Mouse (Mus musculus) forebrain, embryonic 15.5 days (tissue): Measurements from ENCODE around the gene Rcn2. TPM values are rescaled to one million over a fixed set of nuclear protein-coding genes. Genes with fewer than 3 reads are reported as not detected.

Source experiments
- ATAC-seq: fragments of 200-750 bp; cut with Nextera tagmentation; replicated peaks from 2 replicates; pipeline ENCODE4 v1.8.0; 2017; ENCODE audit warnings: mild to moderate bottlenecking, moderate TSS enrichment, moderate library complexity
- H3K27ac ChIP-seq: fragments of 300-500 bp; sonication (generic); replicated peaks from 2 replicates; pipeline ENCODE4 v1.5.1; 2015; ENCODE audit warnings: mild to moderate bottlenecking, inconsistent platforms
- H3K27me3 ChIP-seq: fragments of 300-500 bp; sonication (generic); 2 replicates; pipeline ENCODE4 v1.6.1; 2015; ENCODE audit warnings: inconsistent platforms
- H3K36me3 ChIP-seq: fragments of 300-500 bp; sonication (generic); 2 replicates; pipeline ENCODE4 v1.6.1; 2015; ENCODE audit warnings: mild to moderate bottlenecking, inconsistent platforms
- H3K4me1 ChIP-seq: fragments of 300-500 bp; sonication (generic); 2 replicates; pipeline ENCODE4 v1.6.1; 2015; ENCODE audit warnings: inconsistent platforms
- H3K4me2 ChIP-seq: fragments of 300-500 bp; sonication (generic); replicated peaks from 2 replicates; pipeline ENCODE4 v1.6.1; 2015; ENCODE audit warnings: mild to moderate bottlenecking, inconsistent platforms
- H3K4me3 ChIP-seq: fragments of 300-500 bp; sonication (generic); 2 replicates; pipeline ENCODE4 v1.5.1; 2015; ENCODE audit warnings: mild to moderate bottlenecking, inconsistent platforms
- H3K9ac ChIP-seq: fragments of 300-500 bp; sonication (generic); replicated peaks from 2 replicates; pipeline ENCODE4 v1.6.1; 2015; ENCODE audit warnings: mild to moderate bottlenecking, inconsistent platforms
- H3K9me3 ChIP-seq: fragments of 300-500 bp; sonication (generic); 2 replicates; pipeline ENCODE4 v1.6.1; 2016; ENCODE audit warnings: inconsistent platforms
- WGBS: fragments of 180-500 bp; shearing (Covaris S2); methylation state at CpG from one replicate; pipeline ENCODE4 v1.1.7; 2015; ENCODE audit warnings: mixed read lengths; 5-methylcytosine and 5-hydroxymethylcytosine counted together
- polyA plus RNA-seq: library from polyadenylated mRNA; unstranded; fragments of >200 nt; fragmentation: Nextera tagmentation; extraction: Ambion mirVana; gene quantifications from 2 replicates; pipeline ENCODE4 v1.2.1, GENCODE M21; 2015

Gene Rcn2
- polyA plus RNA-seq, 1 experiment from 2014 or later, result 297 TPM

DNA sequence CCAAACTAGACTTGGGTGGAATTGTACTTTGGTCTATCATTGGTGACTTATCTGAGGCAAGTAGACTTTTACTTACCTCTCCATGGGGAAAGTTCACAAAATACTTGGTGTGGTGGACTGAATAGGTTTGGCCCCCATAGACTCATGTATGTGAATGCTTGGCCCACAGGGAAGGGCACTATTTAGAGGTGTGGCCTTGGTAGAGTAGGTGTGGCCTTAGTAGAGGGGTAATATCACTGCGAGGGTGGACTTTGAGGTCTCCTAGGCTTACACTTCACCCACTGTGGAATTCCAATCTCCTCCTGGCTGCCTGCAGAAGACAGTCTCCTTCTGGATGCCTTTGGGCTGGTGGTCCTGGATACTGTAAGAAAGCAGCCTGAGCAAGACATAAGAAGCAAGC is 27.0 kb downstream of the Rcn2 start:
- no peak for ATAC-seq
- peaks cover 24% of the 10 kb centered on the region for H3K36me3 ChIP-seq
- H3K4me2 ChIP-seq, result no peak overlapping the region
- WGBS, result 86% methylated on average over 1 of the region's 1 CpGs
- no peaks in the 10 kb centered on the region for H3K4me1 ChIP-seq
- no peaks in the 10 kb centered on the region for H3K9me3 ChIP-seq
- H3K9ac ChIP-seq, result no peak overlapping the region
- no peak overlapping the region for H3K4me3 ChIP-seq
- H3K27me3 ChIP-seq, result no peaks in the 10 kb centered on the region
- no peak overlapping the region for H3K27ac ChIP-seq

DNA sequence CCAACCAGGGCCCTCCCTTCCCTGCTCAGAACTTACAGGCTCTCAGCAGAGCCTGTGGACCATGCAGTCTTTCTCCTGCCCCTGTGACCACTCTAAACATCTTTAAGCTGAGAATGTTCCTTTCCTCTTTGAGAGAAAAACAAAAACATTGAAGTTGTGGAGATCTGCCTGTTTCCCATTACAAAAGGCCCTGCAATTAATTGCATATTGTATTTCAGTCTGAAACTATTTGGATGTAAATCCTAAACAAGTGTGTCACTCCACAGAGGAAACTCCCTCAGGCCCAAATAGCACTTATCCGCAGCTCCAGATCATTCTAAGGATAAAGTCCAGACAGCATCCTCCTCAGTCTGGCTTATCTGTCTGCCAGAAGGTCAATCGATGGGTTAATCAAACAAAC is 31.2 kb downstream of the Rcn2 start:
- Histone ChIP-seq H3K27me3 (no peaks in the 10 kb centered on the region), H3K27ac (no peak overlapping the region), H3K4me3 (no peak overlapping the region), H3K9me3 (no peaks in the 10 kb centered on the region), H3K36me3 (peaks cover 11% of the 10 kb centered on the region), H3K4me2 (no peak overlapping the region), H3K4me1 (no peaks in the 10 kb centered on the region), H3K9ac (no peak overlapping the region)
- ATAC-seq, result no peak
- WGBS, result 86% methylated on average over 2 of the region's 2 CpGs

DNA sequence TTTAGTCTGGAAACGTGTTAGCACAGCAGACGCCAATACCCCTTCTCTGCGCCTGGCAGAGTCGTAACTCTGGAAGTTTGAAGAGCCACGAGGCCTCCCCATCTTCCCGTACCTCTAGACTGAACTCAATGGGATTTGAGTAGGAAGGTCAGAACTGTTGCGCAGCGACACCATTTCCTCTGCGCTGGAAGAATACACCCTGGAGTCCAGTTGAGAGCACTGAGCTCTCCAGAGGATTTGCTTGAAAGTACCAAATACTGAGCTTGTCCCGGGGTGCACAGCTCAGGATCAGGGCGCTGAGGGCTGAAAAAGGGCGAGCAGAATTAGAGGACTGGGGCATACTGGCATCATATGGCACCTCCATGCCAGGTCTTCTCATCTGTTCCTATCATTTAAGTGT is 33.2 kb downstream of the Rcn2 start:
- H3K9ac ChIP-seq, result no peak overlapping the region
- no peak overlapping the region for H3K27ac ChIP-seq
- no peak for ATAC-seq
- no peak overlapping the region for H3K4me2 ChIP-seq
- WGBS, result 76% methylated on average over 12 of the region's 12 CpGs
- H3K36me3 ChIP-seq, result 0 out of 2 replicates have a peak, but pooled peaks cover 3% of the 10 kb centered on the region
- H3K4me1 ChIP-seq, result no peaks in the 10 kb centered on the region
- H3K4me3 ChIP-seq, result no peak overlapping the region
- H3K9me3 ChIP-seq, result no peaks in the 10 kb centered on the region
- H3K27me3 ChIP-seq, result no peaks in the 10 kb centered on the region

DNA sequence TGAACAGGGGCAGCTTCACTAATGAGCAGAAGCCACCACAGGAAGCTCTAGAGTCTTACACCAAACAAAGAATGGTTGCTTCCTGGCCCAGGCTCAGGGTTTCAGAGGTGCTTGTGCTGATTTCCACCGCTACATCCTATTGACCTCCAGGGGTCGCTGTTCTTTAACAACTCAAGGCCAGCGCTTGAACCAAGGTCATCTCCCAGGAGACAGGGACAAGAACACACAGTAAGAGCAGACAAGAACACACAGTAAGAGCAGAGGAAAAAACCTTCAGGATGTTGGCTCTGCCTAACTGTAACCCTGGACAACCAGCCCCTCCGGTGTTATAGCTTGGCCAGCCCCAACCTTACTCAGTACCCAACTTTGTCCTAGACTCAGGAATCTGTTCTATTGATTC is 33.6 kb downstream of the Rcn2 start:
- ATAC-seq, result peak; percentile 57; the same call in 1 of the 2 replicates
- no peak overlapping the region for H3K9ac ChIP-seq
- no peak overlapping the region; the same call in 1 of the 2 replicates for H3K27ac ChIP-seq
- H3K4me3 ChIP-seq, result no peak overlapping the region
- no peaks in the 10 kb centered on the region for H3K9me3 ChIP-seq
- no peak overlapping the region for H3K4me2 ChIP-seq
- no peaks in the 10 kb centered on the region for H3K4me1 ChIP-seq
- 11% methylated on average over 4 of the region's 4 CpGs for WGBS
- H3K27me3 ChIP-seq, result no peaks in the 10 kb centered on the region
- 0 out of 2 replicates have a peak, but pooled peaks cover 3% of the 10 kb centered on the region for H3K36me3 ChIP-seq

DNA sequence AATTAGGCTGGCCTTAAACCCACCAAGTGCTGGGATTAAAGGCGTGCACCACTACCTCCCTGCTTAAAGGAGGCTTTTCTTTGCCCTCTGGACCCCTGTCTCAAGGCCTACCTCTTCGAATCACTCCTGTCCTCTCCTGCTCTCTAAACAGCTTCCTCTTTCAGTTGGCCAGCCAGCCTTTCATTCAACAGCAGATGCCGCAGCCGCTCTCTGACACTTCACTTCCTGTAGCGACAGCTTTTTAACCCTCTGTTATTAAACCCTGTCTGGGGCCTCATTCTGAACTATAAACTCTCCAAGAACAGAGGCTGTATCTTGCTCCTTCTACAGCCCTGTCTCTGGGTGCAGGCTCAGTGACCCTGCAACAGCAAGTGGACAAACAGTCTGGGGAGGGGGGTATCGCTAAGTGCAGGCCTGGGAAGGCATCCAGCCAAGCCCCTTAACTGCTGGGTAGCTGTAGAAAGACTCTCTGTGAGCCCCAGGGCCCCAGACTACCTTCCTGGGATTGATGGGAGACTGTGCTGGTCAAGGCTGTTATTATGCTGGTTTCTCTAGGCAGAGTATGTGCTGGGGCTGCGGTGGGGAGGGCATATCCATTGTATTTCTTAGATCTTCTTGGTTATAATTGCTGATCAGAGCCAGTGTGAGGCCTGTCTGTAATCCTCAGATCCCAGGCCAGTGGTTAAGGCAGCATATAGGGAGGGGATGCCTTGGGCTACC is 34.4 kb downstream of the Rcn2 start:
- ATAC-seq, result no peak
- H3K9ac ChIP-seq, result no peak overlapping the region
- no peaks in the 10 kb centered on the region for H3K4me1 ChIP-seq
- H3K27ac ChIP-seq, result peak overlapping the region; percentile 9; the same call in 1 of the 2 replicates
- H3K4me2 ChIP-seq, result no peak overlapping the region
- H3K9me3 ChIP-seq, result no peaks in the 10 kb centered on the region
- H3K27me3 ChIP-seq, result no peaks in the 10 kb centered on the region
- H3K4me3 ChIP-seq, result no peak overlapping the region
- WGBS, result 66% methylated on average over 7 of the region's 7 CpGs
- 0 out of 2 replicates have a peak, but pooled peaks cover under 1% of the 10 kb centered on the region for H3K36me3 ChIP-seq

DNA sequence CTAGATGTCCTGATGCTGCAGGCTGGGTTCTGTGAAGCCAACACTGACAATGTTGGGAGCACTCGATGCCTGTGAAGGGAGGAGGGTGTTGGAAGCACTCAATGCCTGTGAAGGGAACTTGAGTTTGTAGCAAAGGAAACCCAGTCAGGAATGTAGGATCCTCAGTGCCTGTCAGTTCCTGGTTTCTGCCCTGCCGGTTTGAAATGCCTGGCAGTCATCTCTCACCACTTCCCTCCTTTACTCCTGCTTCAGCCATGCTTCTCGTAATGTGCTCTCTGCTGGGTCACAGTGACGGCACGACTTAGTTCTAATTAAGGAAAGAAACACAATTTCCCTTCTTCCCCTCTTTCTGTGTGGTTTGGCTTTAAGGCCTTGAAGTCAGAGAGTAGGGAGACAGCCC is 37.9 kb downstream of the Rcn2 start:
- H3K27me3 ChIP-seq, result no peaks in the 10 kb centered on the region
- no peak overlapping the region for H3K4me3 ChIP-seq
- no peaks in the 10 kb centered on the region for H3K4me1 ChIP-seq
- H3K9ac ChIP-seq, result no peak overlapping the region
- WGBS, result 84% methylated on average over 5 of the region's 5 CpGs
- H3K9me3 ChIP-seq, result no peaks in the 10 kb centered on the region
- ATAC-seq, result no peak
- no peak overlapping the region for H3K4me2 ChIP-seq
- no peaks in the 10 kb centered on the region for H3K36me3 ChIP-seq
- no peak overlapping the region for H3K27ac ChIP-seq

DNA sequence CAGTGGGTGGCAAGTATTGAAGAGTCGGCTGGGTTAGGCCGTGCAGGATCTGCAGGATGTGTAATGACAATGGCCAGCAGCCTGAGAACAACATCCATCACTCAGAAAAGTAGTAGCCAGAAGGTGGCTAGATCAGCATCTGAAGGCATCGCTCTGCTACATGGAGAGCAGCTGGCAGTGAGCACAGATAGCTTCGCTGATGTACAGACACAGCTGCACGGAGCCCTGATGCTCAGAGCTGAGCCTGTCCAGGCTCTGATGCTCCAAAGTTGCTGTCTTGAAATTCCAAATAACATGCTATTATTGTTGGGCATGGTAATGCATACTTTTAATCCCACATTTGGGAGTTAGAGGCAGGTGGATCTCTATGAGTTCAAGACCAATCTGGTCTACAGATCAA is 44.9 kb downstream of the Rcn2 start:
- H3K9me3 ChIP-seq, result no peaks in the 10 kb centered on the region
- no peak overlapping the region for H3K27ac ChIP-seq
- no peak overlapping the region for H3K4me3 ChIP-seq
- H3K4me1 ChIP-seq, result peaks cover 11% of the 10 kb centered on the region
- H3K27me3 ChIP-seq, result no peaks in the 10 kb centered on the region
- H3K4me2 ChIP-seq, result no peak overlapping the region
- ATAC-seq, result no peak
- no peaks in the 10 kb centered on the region for H3K36me3 ChIP-seq
- WGBS, result 90% methylated on average over 5 of the region's 5 CpGs
- no peak overlapping the region for H3K9ac ChIP-seq

DNA sequence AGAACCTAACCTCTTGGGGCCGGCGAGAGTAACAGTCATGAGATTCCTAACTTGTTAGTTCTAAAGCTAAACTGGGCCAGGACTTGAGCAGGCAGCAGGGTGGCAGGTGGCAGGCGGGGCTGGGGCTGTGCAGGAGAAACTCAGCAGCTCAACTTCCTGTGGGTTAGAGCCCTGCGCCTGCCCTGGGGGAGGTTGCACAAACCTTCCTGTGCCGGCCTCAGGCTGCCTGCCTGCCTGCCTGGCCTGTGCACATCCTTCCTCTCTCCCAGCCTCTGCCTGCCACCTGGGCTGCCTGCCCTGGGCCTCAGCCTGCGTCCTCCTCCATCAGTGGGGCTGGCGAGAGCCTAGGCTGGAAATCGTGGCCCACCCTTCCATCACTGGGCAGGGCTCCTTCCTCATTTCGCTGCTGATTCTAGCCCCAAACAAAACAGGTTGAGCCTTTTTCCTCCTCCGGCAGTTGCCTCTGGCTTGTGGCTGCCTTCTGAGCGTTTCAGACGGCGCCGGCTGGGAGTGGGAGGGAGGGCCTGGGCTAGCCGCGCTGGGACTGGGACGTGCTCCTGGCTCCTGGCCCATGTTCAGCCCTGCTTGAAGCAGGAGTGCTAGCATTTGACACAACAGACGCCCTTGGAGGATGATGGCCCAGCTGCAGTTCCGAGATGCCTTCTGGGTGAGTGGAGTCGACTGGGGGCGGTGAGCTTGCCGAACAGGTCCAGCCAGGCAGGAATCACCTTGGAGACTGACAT is 48.3 kb downstream of the Rcn2 start, which contains the start of gene Pstpip1:
Pstpip1 (plus strand) TSS at position 185 of the 743 bp plus-strand sequence.
- Histone ChIP-seq H3K9ac (peak within 1 kb of the TSS; percentile 33; the same call in 1 of the 2 replicates), H3K4me3 (no peak within 1 kb of the TSS)

DNA sequence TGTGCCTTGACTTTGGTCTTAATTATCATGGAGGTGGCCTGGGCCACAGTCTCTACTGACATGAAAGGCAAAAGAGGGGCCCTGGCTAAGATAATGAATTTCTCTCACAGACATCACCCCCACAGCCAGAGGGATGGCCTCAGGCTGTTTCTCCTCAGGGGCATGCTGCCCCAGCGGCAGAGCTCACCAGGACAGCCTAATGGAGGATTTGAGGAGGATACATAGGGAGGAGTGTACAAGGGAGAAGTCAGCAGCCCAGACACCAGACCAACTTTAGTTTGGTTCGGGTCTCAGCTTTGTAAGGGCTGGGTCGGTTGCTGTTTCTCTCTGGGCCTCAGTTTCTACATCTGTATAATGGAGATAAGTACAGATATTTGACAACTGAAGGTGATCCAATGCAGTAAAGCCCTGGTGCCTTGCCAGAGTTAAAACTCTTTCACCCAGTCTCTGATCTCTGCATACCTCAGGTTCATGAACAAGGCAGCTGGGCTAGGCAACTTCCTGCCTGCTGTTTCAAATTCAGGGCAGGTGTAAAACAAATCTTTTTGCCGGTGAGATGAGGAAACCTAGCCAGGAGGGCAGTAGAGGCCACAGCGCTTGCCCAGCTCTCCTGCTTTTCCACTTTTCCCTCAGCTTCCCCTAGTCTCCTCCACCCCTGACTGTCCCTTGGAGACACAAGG is 49.0 kb downstream of the Rcn2 start:
- H3K36me3 ChIP-seq, result no peaks in the 10 kb centered on the region
- H3K4me3 ChIP-seq, result no peak overlapping the region
- 82% methylated on average over 5 of the region's 5 CpGs for WGBS
- no peaks in the 10 kb centered on the region for H3K27me3 ChIP-seq
- peak overlapping the region; percentile 68 for H3K27ac ChIP-seq
- peaks cover 11% of the 10 kb centered on the region for H3K4me1 ChIP-seq
- H3K9me3 ChIP-seq, result no peaks in the 10 kb centered on the region
- H3K9ac ChIP-seq, result no peak overlapping the region
- peak overlapping the region; percentile 26; the same call in 1 of the 2 replicates for H3K4me2 ChIP-seq
- peak; percentile 33; the same call in 1 of the 2 replicates for ATAC-seq

More for the DNA sequence above, 48.3 kb downstream of the Rcn2 start, which contains the start of gene Pstpip1:
- WGBS, result 32% methylated on average over 22 of the region's 22 CpGs
- H3K9me3 ChIP-seq, result no peaks in the 10 kb centered on the region
- peaks cover 11% of the 10 kb centered on the region for H3K4me1 ChIP-seq
- peak within 1 kb of the TSS; percentile 26 for H3K4me2 ChIP-seq
- peak within 1 kb of the TSS; percentile 68 for H3K27ac ChIP-seq
- H3K27me3 ChIP-seq, result no peaks in the 10 kb centered on the region
- ATAC-seq, result peak; percentile 86
- no peaks in the 10 kb centered on the region for H3K36me3 ChIP-seq

DNA sequence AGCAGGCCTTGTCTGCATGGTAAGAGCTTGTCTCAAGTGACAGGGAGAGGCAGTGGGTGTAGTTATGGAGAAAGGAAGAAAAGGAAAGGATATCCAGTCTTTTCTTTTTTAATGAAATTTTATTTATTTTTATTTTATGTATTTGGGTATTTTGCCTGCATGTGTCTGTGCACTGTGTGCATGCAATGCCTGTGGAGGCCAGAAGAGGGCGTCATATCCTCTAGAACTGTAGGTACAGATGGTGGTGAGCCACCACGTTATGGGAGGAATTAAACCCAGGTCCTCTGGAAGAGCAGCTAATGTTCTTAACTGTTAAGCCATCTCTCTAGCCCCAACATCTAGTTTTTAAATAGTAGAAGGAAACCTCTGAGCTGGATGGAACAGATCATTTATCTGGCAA is 50.5 kb downstream of the Rcn2 start:
- Histone ChIP-seq H3K4me2 (no peak overlapping the region), H3K4me3 (no peak overlapping the region), H3K27me3 (no peaks in the 10 kb centered on the region), H3K9me3 (no peaks in the 10 kb centered on the region), H3K4me1 (peaks cover 11% of the 10 kb centered on the region), H3K36me3 (no peaks in the 10 kb centered on the region), H3K9ac (no peak overlapping the region), H3K27ac (no peak overlapping the region)
- WGBS, result 54% methylated on average over 2 of the region's 2 CpGs
- no peak for ATAC-seq

DNA sequence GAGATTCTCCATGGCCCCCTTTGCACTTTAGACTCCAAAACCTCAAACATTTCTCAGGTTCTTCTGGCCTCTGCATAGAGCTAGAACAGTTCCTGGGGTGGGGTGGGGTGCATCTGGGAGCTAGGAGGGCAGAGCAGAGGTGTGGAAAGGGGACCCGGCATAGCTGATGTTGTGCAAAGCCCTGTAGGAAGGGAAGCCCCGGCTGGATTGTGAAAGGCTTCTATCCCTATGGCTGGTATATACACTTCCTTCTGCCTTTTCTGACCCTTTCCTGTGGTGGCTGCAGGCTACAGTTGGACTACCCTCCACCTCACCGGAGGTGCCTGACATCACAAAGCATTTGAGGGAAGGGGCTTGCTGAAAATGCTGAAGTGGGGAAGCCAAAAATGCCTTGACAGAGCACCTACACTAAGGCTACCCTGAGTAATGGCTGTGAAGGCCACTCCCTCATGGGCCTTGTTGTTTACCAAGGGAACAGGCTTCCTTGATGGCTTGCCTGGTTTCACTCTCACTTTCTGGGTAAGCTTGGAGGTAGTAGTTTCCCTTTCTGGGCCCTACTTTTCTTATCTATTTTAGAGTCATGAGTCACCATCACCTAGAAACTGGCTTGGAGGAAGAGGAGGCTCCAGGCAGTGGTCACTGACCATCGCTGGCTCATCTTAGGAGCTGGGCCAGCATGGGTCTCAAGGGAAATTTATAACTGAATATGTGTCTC is 56.1 kb downstream of the Rcn2 start:
- Histone ChIP-seq H3K27ac (no peak overlapping the region), H3K4me1 (0 out of 2 replicates have a peak, but pooled peaks cover 3% of the 10 kb centered on the region), H3K9ac (no peak overlapping the region), H3K9me3 (no peaks in the 10 kb centered on the region), H3K36me3 (no peaks in the 10 kb centered on the region), H3K4me2 (no peak overlapping the region), H3K27me3 (no peaks in the 10 kb centered on the region), H3K4me3 (no peak overlapping the region)
- 89% methylated on average over 4 of the region's 4 CpGs for WGBS
- ATAC-seq, result no peak
